Mouse (Mus musculus) lung, embryonic 14.5 days (tissue): ENCODE measurements around the gene 4930522H14Rik. TPM values are rescaled to one million over a fixed set of nuclear protein-coding genes. Genes with fewer than 3 reads are reported as not detected.

Experiments
- ATAC-seq: fragments of 200-750 bp; cut with Nextera tagmentation; 2 replicates; pipeline ENCODE4 v1.8.0; 2017; ENCODE audit warnings: mild to moderate bottlenecking, moderate TSS enrichment, moderate library complexity; ENCODE audit not compliant: insufficient read depth
- DNase-seq: peaks from one replicate; pipeline ENCODE4 v3.0.0-alpha.2; 2015
- H3K27ac ChIP-seq: fragments of 300-500 bp; sonication (generic); 2 replicates; pipeline ENCODE4 v1.5.1; 2014; ENCODE audit warnings: low read depth, mild to moderate bottlenecking, moderate library complexity
- H3K27me3 ChIP-seq: fragments of 300-500 bp; sonication (generic); 2 replicates; pipeline ENCODE4 v1.6.1; 2014; ENCODE audit warnings: low read length, control low read depth; ENCODE audit not compliant: insufficient read depth
- H3K36me3 ChIP-seq: fragments of 300-500 bp; sonication (generic); 2 replicates; pipeline ENCODE4 v1.6.1; 2014; ENCODE audit warnings: control low read depth; ENCODE audit not compliant: insufficient read depth
- H3K4me1 ChIP-seq: fragments of 300-500 bp; sonication (generic); 2 replicates; pipeline ENCODE4 v1.6.1; 2014; ENCODE audit warnings: antibody characterized with exemption, control low read depth; ENCODE audit not compliant: insufficient read depth
- H3K4me2 ChIP-seq: fragments of 300-500 bp; sonication (generic); 2 replicates; pipeline ENCODE4 v1.6.1; 2014; ENCODE audit warnings: mild to moderate bottlenecking
- H3K4me3 ChIP-seq: fragments of 300-500 bp; sonication (generic); 2 replicates; pipeline ENCODE4 v1.5.1; 2014; ENCODE audit warnings: low read depth, low read length
- H3K9ac ChIP-seq: fragments of 300-500 bp; sonication (generic); 2 replicates; pipeline ENCODE4 v1.6.1; 2014
- H3K9me3 ChIP-seq: fragments of 300-500 bp; sonication (generic); 2 replicates; pipeline ENCODE4 v1.6.1; 2016; ENCODE audit warnings: low read depth, low read length, control low read depth
- CTCF ChIP-seq: IDR thresholded peaks from 2 replicates; pipeline ENCODE4 v1.5.1; 2016; ENCODE audit warnings: antibody characterized with exemption, low read depth
- WGBS: fragments of 180-500 bp; shearing (Covaris S2); extraction: QIAGEN DNeasy Blood & Tissue Kit; methylation state at CpG from one replicate; pipeline ENCODE4 v1.1.7; 2014; 5-methylcytosine and 5-hydroxymethylcytosine counted together
- polyA plus RNA-seq: library from polyadenylated mRNA; unstranded; fragments of >200 nt; fragmentation: Nextera tagmentation; extraction: Ambion mirVana; gene quantifications from 2 replicates; pipeline ENCODE4 v1.2.1, GENCODE M21; 2014

The 4930522H14Rik gene
- polyA plus RNA-seq, 1 experiment from 2014 or later, result not detected

DNA sequence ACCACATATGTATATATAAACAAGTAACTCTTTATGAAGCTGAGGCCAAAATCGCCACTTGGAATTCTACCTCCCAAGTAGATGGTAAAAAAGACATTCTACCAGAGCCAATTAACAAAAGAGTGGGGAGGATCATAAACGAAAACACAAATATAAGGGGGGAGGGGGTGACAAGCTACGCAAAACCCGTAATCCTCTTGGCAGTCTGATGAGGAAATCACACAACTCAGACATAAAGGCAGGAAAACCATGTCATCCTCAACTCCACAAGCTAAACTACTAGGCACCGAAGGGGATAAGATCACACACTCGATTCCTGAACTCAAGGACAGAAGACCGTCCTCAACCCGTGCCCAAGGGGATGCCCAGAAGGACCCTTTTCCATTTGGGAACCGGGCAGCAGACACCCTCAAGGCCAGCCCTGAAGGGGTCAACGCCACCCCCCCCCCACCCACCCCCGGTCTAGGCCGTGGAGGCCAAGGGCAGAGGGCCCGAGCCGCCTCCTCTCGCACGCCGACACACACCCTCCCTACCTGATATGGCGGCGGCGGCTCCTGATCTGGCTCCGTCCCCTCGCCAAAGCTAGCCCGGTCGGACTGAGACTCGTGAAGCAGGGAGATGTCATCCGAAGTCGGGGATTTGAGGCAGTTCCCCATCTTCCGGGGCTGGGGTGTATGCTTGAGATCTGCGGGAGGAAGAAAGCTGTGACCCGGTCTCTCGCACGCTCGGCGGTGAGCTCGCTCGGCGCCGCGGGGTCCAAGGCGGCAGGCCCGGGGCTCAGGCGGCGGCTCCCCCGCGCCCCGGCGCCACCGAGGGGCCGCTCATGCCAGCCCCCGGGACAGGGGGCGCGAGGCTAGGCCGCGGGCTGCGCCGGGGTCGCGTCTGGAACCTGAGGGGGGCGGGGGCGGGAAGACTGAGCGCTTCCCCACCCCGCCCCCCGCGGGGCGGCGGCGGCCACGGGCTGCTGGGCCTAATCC is 55.2 kb downstream of the 4930522H14Rik start:
- no peak for TF ChIP-seq CTCF
- WGBS, result under 1% methylated on average over 58 of the region's 68 CpGs
- Histone ChIP-seq H3K9ac (peak overlapping the region; percentile 99), H3K36me3 (no peaks in the 10 kb centered on the region), H3K4me3 (peak overlapping the region; percentile 92), H3K9me3 (no peaks in the 10 kb centered on the region), H3K4me2 (peak overlapping the region; percentile 56), H3K4me1 (peaks cover 5% of the 10 kb centered on the region; the same call in 1 of the 2 replicates), H3K27me3 (no peaks in the 10 kb centered on the region), H3K27ac (peak overlapping the region; percentile 95)
- peak; percentile 64 for ATAC-seq
- peak; percentile 57 for DNase-seq

- H3K36me3 ChIP-seq, result no peaks in the 10 kb centered on the region
- peak overlapping the region; percentile 92 for H3K4me3 ChIP-seq
- no peak for ATAC-seq
- 41% methylated on average over 2 of the region's 2 CpGs for WGBS
- H3K4me1 ChIP-seq, result peaks cover 5% of the 10 kb centered on the region; the same call in 1 of the 2 replicates
- no peak for DNase-seq
- TF ChIP-seq CTCF, result no peak
- H3K9ac ChIP-seq, result peak overlapping the region; percentile 99
- H3K4me2 ChIP-seq, result peak overlapping the region; percentile 56
- H3K27ac ChIP-seq, result no peak overlapping the region
- H3K27me3 ChIP-seq, result no peaks in the 10 kb centered on the region
- no peaks in the 10 kb centered on the region for H3K9me3 ChIP-seq
These were observed 56.0 kb downstream of the 4930522H14Rik start for GRCm38 (mm10) chr4:109475078-109475477.

DNA sequence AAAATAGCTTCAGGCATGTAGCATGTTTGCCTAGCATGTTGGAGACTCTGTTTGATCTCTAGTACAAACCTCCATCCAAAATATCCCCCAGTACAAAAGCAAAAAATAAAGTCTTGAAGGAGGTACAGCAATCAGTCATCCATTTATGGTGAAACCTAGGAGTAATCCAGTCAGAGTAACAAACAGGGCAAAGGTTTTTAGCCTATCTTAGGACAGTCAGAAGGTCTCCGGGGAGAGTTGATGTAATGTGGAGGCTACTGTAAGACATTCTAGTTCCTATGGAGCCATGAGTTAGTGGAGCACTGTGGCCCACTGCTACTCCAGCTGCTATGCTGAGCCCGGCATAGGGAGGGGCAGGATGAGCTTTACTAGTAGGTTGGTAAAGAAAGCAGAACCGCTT is 58.5 kb downstream of the 4930522H14Rik start:
- Histone ChIP-seq H3K4me2 (no peak overlapping the region), H3K9ac (no peak overlapping the region), H3K36me3 (no peaks in the 10 kb centered on the region), H3K27ac (no peak overlapping the region), H3K4me1 (peaks cover 5% of the 10 kb centered on the region; the same call in 1 of the 2 replicates), H3K9me3 (no peaks in the 10 kb centered on the region), H3K4me3 (no peak overlapping the region), H3K27me3 (no peaks in the 10 kb centered on the region)
- no peak for DNase-seq
- ATAC-seq, result no peak
- 84% methylated on average over 3 of the region's 3 CpGs for WGBS
- TF ChIP-seq CTCF, result no peak

DNA sequence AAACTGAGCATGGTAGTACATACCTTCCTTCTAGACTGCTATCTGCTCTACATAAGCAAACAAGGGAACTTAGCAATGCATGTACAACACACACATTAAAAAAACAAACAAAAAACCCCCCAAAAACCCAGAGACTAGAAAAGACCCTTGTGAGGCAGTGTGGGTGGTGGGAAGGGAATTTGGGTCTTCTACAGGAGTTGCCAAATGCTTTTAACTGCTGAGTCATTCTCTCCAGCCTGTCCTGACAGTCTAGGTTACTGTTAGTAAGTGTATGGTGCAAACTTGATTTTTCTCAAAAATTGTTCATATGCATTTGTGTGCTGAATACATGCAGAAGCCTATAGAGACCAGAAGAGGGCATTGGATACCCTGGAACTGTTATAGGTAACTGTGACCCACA is 59.5 kb downstream of the 4930522H14Rik start:
- Histone ChIP-seq H3K27me3 (no peaks in the 10 kb centered on the region), H3K4me2 (no peak overlapping the region), H3K36me3 (no peaks in the 10 kb centered on the region), H3K4me1 (peaks cover 5% of the 10 kb centered on the region; the same call in 1 of the 2 replicates), H3K4me3 (no peak overlapping the region), H3K27ac (no peak overlapping the region), H3K9ac (no peak overlapping the region), H3K9me3 (no peaks in the 10 kb centered on the region)
- ATAC-seq (no peak), DNase-seq (no peak)
- TF ChIP-seq CTCF, result no peak

DNA sequence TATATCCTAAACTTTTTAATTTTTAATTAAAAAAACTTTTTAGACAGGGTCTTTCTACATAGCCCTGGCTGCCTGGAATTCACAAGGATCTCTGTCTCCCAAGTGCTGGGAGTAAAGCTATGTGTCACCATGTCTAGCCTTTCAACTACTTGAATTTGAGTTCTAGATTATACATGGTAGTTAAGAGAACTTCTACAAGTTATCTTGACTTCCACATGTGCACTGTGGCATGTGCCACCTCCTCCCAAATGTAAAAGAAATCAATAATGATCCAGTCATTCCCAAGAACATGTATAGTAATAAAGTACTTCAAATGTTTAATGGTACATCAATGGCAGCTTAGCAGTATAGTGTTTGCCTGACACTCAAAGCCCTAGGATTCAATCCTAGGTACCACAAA is 63.4 kb downstream of the 4930522H14Rik start:
- TF ChIP-seq CTCF, result no peak
- no peaks in the 10 kb centered on the region for H3K4me1 ChIP-seq
- H3K27me3 ChIP-seq, result no peaks in the 10 kb centered on the region
- DNase-seq, result no peak
- no peaks in the 10 kb centered on the region for H3K36me3 ChIP-seq
- no peaks in the 10 kb centered on the region for H3K9me3 ChIP-seq
- H3K27ac ChIP-seq, result no peak overlapping the region
- no peak overlapping the region for H3K9ac ChIP-seq
- no peak for ATAC-seq
- no peak overlapping the region for H3K4me3 ChIP-seq
- H3K4me2 ChIP-seq, result no peak overlapping the region

- no peak for ATAC-seq
These were observed 67.2 kb downstream of the 4930522H14Rik start for GRCm38 (mm10) chr4:109463892-109464291.

GRCm38 (mm10) chr4:109460421-109461179 is 70.5 kb downstream of the 4930522H14Rik start:
- 0 out of 2 replicates have a peak, but pooled peaks cover 6% of the 10 kb centered on the region for H3K4me1 ChIP-seq
- DNase-seq (peak; percentile 92), ATAC-seq (peak; percentile 99)
- no peaks in the 10 kb centered on the region for H3K27me3 ChIP-seq
- 26% methylated on average over 3 of the region's 3 CpGs for WGBS
- no peak overlapping the region for H3K9ac ChIP-seq
- peak overlapping the region; percentile 92 for H3K27ac ChIP-seq
- H3K36me3 ChIP-seq, result peaks cover 2% of the 10 kb centered on the region
- no peaks in the 10 kb centered on the region for H3K9me3 ChIP-seq
- H3K4me2 ChIP-seq, result peak overlapping the region; percentile 49
- no peak for TF ChIP-seq CTCF
- no peak overlapping the region for H3K4me3 ChIP-seq

More at GRCm38 (mm10) chr4:109463892-109464291, 67.2 kb downstream of the 4930522H14Rik start:
- no peak overlapping the region for H3K4me3 ChIP-seq
- 0 out of 2 replicates have a peak, but pooled peaks cover 6% of the 10 kb centered on the region for H3K4me1 ChIP-seq
- no peak for TF ChIP-seq CTCF
- H3K27ac ChIP-seq, result no peak overlapping the region
- no peaks in the 10 kb centered on the region for H3K36me3 ChIP-seq
- no peak for DNase-seq
- no peaks in the 10 kb centered on the region for H3K9me3 ChIP-seq
- no peak overlapping the region for H3K9ac ChIP-seq
- no peak overlapping the region for H3K4me2 ChIP-seq
- H3K27me3 ChIP-seq, result no peaks in the 10 kb centered on the region
